Mouse (Mus musculus): Measurements from ENCODE around the gene Lhfpl2.

DNA sequence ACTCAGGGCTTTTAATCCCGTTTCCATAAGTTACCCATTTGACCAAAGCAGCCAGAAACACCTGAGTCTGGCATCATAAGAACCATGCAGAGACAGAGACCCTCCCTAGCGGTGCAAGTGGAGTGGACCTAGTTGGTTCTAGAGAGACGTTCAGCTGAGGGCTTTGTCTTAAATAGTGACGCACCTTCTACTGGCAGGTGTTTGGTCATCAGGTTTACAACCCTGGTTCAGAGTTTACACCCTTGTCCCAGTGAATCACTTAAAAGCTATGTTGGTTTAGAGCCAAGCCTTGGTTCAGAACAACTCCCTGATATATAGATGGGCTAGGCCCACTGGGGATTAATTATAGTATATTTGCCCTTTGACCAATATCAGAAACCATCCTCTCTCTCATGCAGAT is 135.6 kb downstream of the Lhfpl2 start:
- TF ChIP-seq CTCF (IDR thresholded peaks at IDR 0.05; ENCODE audit: low read depth) (no peak), EP300 (IDR thresholded peaks at IDR 0.05; ENCODE audit: low read depth) (no peak)
